Mouse (Mus musculus): ENCODE measurements around the gene Nit1.

The Nit1 gene

GRCm38 (mm10) chr1:171293906-171294297 lies 51.5 kb downstream of the Nit1 start:
- Histone ChIP-seq H3K36me3 (ENCODE audit: control insufficient read depth, insufficient read depth, low read length, poor library complexity, severe bottlenecking) (no peaks in the 10 kb centered on the region), H3K27me3 (ENCODE audit: control insufficient read depth, insufficient read depth, low read length, poor library complexity, severe bottlenecking) (no peaks in the 10 kb centered on the region)
- no peak for DNase-seq (ENCODE audit: low read depth, low spot score)

GRCm38 (mm10) chr1:171293351-171293750 lies 52.1 kb downstream of the Nit1 start:
- no peaks in the 10 kb centered on the region for H3K27me3 ChIP-seq (ENCODE audit: control insufficient read depth, insufficient read depth, low read length, poor library complexity, severe bottlenecking)
- H3K36me3 ChIP-seq (ENCODE audit: control insufficient read depth, insufficient read depth, low read length, poor library complexity, severe bottlenecking), result no peaks in the 10 kb centered on the region
- DNase-seq (ENCODE audit: low read depth, low spot score), result no peak

GRCm38 (mm10) chr1:171288328-171288727 lies 57.1 kb downstream of the Nit1 start:
- DNase-seq (ENCODE audit: low read depth, low spot score), result no peak
- no peaks in the 10 kb centered on the region for H3K27me3 ChIP-seq (ENCODE audit: control insufficient read depth, insufficient read depth, low read length, poor library complexity, severe bottlenecking)
- H3K36me3 ChIP-seq (ENCODE audit: control insufficient read depth, insufficient read depth, low read length, poor library complexity, severe bottlenecking), result peaks cover 2% of the 10 kb centered on the region; the same call in 1 of the 2 replicates
